Mouse (Mus musculus): Measurements from ENCODE around the gene Ccdc85c. TPM values are rescaled to one million over a fixed set of nuclear protein-coding genes. Genes with fewer than 3 reads are reported as not detected.

Gene Ccdc85c
- polyA plus RNA-seq, 1 experiment = 48.9 TPM

- no peak for TF ChIP-seq CTCF (IDR thresholded peaks at IDR 0.05; ENCODE audit: borderline replicate concordance, extremely low read depth, insufficient read depth, insufficient read length)
- no peak for TF ChIP-seq POLR2A (IDR thresholded peaks at IDR 0.05; ENCODE audit: borderline replicate concordance, extremely low read depth, insufficient read depth, insufficient read length, poor library complexity, severe bottlenecking)
- DNase-seq (ENCODE audit: low read depth) = peak; percentile 85
These were observed 946 bp upstream of the Ccdc85c start for GRCm38 (mm10) chr12:108275920-108276822.

GRCm38 (mm10) chr12:108275508-108275890, 274 bp upstream of the Ccdc85c start:
- DNase-seq (ENCODE audit: low read depth) = peak; percentile 100
- no peak for TF ChIP-seq POLR2A (IDR thresholded peaks at IDR 0.05; ENCODE audit: borderline replicate concordance, extremely low read depth, insufficient read depth, insufficient read length, poor library complexity, severe bottlenecking)
- TF ChIP-seq CTCF (IDR thresholded peaks at IDR 0.05; ENCODE audit: borderline replicate concordance, extremely low read depth, insufficient read depth, insufficient read length) = no peak

GRCm38 (mm10) chr12:108274313-108274595, 971 bp downstream of the Ccdc85c start:
- DNase-seq (ENCODE audit: low read depth) = no peak
- TF ChIP-seq CTCF (IDR thresholded peaks at IDR 0.05; ENCODE audit: borderline replicate concordance, extremely low read depth, insufficient read depth, insufficient read length) (no peak), POLR2A (IDR thresholded peaks at IDR 0.05; ENCODE audit: borderline replicate concordance, extremely low read depth, insufficient read depth, insufficient read length, poor library complexity, severe bottlenecking) (no peak)

- no peak for TF ChIP-seq CTCF (IDR thresholded peaks at IDR 0.05; ENCODE audit: borderline replicate concordance, extremely low read depth, insufficient read depth, insufficient read length)
- no peak for TF ChIP-seq POLR2A (IDR thresholded peaks at IDR 0.05; ENCODE audit: borderline replicate concordance, extremely low read depth, insufficient read depth, insufficient read length, poor library complexity, severe bottlenecking)
- no peak for DNase-seq (ENCODE audit: low read depth)
These were observed 1.5 kb downstream of the Ccdc85c start for GRCm38 (mm10) chr12:108273466-108274312.

- no peak for TF ChIP-seq POLR2A (IDR thresholded peaks at IDR 0.05; ENCODE audit: borderline replicate concordance, extremely low read depth, insufficient read depth, insufficient read length, poor library complexity, severe bottlenecking)
- TF ChIP-seq CTCF (IDR thresholded peaks at IDR 0.05; ENCODE audit: borderline replicate concordance, extremely low read depth, insufficient read depth, insufficient read length) = no peak
- DNase-seq (ENCODE audit: low read depth) = no peak
These were observed 3.0 kb downstream of the Ccdc85c start for GRCm38 (mm10) chr12:108272143-108272635.

GRCm38 (mm10) chr12:108271351-108272142, 3.7 kb downstream of the Ccdc85c start:
- TF ChIP-seq POLR2A (IDR thresholded peaks at IDR 0.05; ENCODE audit: borderline replicate concordance, extremely low read depth, insufficient read depth, insufficient read length, poor library complexity, severe bottlenecking) (no peak), CTCF (IDR thresholded peaks at IDR 0.05; ENCODE audit: borderline replicate concordance, extremely low read depth, insufficient read depth, insufficient read length) (no peak)
- no peak for DNase-seq (ENCODE audit: low read depth)

- no peak for TF ChIP-seq CTCF (IDR thresholded peaks at IDR 0.05; ENCODE audit: borderline replicate concordance, extremely low read depth, insufficient read depth, insufficient read length)
- no peak for TF ChIP-seq POLR2A (IDR thresholded peaks at IDR 0.05; ENCODE audit: borderline replicate concordance, extremely low read depth, insufficient read depth, insufficient read length, poor library complexity, severe bottlenecking)
- peak; percentile 53 for DNase-seq (ENCODE audit: low read depth)
These were observed 4.8 kb downstream of the Ccdc85c start for GRCm38 (mm10) chr12:108270240-108270919.

- TF ChIP-seq POLR2A (IDR thresholded peaks at IDR 0.05; ENCODE audit: borderline replicate concordance, extremely low read depth, insufficient read depth, insufficient read length, poor library complexity, severe bottlenecking) = no peak
- TF ChIP-seq CTCF (IDR thresholded peaks at IDR 0.05; ENCODE audit: borderline replicate concordance, extremely low read depth, insufficient read depth, insufficient read length) = no peak
- no peak for DNase-seq (ENCODE audit: low read depth)
These were observed 5.5 kb downstream of the Ccdc85c start for GRCm38 (mm10) chr12:108269699-108270098.

GRCm38 (mm10) chr12:108268970-108269369, 6.3 kb downstream of the Ccdc85c start:
- no peak for DNase-seq (ENCODE audit: low read depth)
- TF ChIP-seq CTCF (IDR thresholded peaks at IDR 0.05; ENCODE audit: borderline replicate concordance, extremely low read depth, insufficient read depth, insufficient read length) (no peak), POLR2A (IDR thresholded peaks at IDR 0.05; ENCODE audit: borderline replicate concordance, extremely low read depth, insufficient read depth, insufficient read length, poor library complexity, severe bottlenecking) (no peak)

- no peak for TF ChIP-seq CTCF (IDR thresholded peaks at IDR 0.05; ENCODE audit: borderline replicate concordance, extremely low read depth, insufficient read depth, insufficient read length)
- no peak for TF ChIP-seq POLR2A (IDR thresholded peaks at IDR 0.05; ENCODE audit: borderline replicate concordance, extremely low read depth, insufficient read depth, insufficient read length, poor library complexity, severe bottlenecking)
- no peak for DNase-seq (ENCODE audit: low read depth)
These were observed 7.6 kb downstream of the Ccdc85c start for GRCm38 (mm10) chr12:108267653-108268052.

Data from brain, embryonic 14.5 days (tissue).